Mouse (Mus musculus) liver, embryonic 15.5 days (tissue): ENCODE measurements around the gene Vps25. TPM values are rescaled to one million over a fixed set of nuclear protein-coding genes. Genes with fewer than 3 reads are reported as not detected.

Experiments
- ATAC-seq: fragments of 200-750 bp; cut with Nextera tagmentation; 2 replicates; pipeline ENCODE4 v1.8.0; 2017; ENCODE audit warnings: moderate number of reproducible peaks, mild to moderate bottlenecking, moderate library complexity; ENCODE audit not compliant: insufficient read depth
- H3K27ac ChIP-seq: fragments of 300-500 bp; sonication (generic); replicated peaks from 2 replicates; pipeline ENCODE4 v1.5.1; 2015; ENCODE audit warnings: mild to moderate bottlenecking, inconsistent platforms
- H3K27me3 ChIP-seq: fragments of 300-500 bp; sonication (generic); 2 replicates; pipeline ENCODE4 v1.6.1; 2015; ENCODE audit warnings: mild to moderate bottlenecking, inconsistent platforms
- H3K36me3 ChIP-seq: fragments of 300-500 bp; sonication (generic); replicated peaks from 2 replicates; pipeline ENCODE4 v1.6.1; 2015; ENCODE audit warnings: moderate library complexity, mild to moderate bottlenecking, inconsistent platforms
- H3K4me1 ChIP-seq: fragments of 300-500 bp; sonication (generic); replicated peaks from 2 replicates; pipeline ENCODE4 v1.6.1; 2015; ENCODE audit warnings: inconsistent platforms
- H3K4me2 ChIP-seq: fragments of 300-500 bp; sonication (generic); 2 replicates; pipeline ENCODE4 v1.6.1; 2015; ENCODE audit warnings: moderate library complexity, mild to moderate bottlenecking, inconsistent platforms
- H3K4me3 ChIP-seq: fragments of 300-500 bp; sonication (generic); replicated peaks from 2 replicates; pipeline ENCODE4 v1.5.1; 2015; ENCODE audit warnings: mild to moderate bottlenecking, inconsistent platforms
- H3K9ac ChIP-seq: fragments of 300-500 bp; sonication (generic); 2 replicates; pipeline ENCODE4 v1.6.1; 2015; ENCODE audit warnings: moderate library complexity, mild to moderate bottlenecking, inconsistent platforms
- H3K9me3 ChIP-seq: fragments of 300-500 bp; sonication (generic); replicated peaks from 2 replicates; pipeline ENCODE4 v1.6.1; 2016; ENCODE audit warnings: inconsistent platforms
- WGBS: fragments of 180-500 bp; shearing (Covaris S2); methylation state at CpG from one replicate; pipeline ENCODE4 v1.1.7; 2015; ENCODE audit warnings: mixed read lengths; ENCODE audit not compliant: insufficient replicate concordance; 5-methylcytosine and 5-hydroxymethylcytosine counted together
- polyA plus RNA-seq: library from polyadenylated mRNA; unstranded; fragments of >200 nt; fragmentation: Nextera tagmentation; extraction: Ambion mirVana; gene quantifications from 2 replicates; pipeline ENCODE4 v1.2.1, GENCODE M21; 2015

Gene Vps25
- polyA plus RNA-seq, 1 experiment from 2014 or later, result 77.2 TPM

DNA sequence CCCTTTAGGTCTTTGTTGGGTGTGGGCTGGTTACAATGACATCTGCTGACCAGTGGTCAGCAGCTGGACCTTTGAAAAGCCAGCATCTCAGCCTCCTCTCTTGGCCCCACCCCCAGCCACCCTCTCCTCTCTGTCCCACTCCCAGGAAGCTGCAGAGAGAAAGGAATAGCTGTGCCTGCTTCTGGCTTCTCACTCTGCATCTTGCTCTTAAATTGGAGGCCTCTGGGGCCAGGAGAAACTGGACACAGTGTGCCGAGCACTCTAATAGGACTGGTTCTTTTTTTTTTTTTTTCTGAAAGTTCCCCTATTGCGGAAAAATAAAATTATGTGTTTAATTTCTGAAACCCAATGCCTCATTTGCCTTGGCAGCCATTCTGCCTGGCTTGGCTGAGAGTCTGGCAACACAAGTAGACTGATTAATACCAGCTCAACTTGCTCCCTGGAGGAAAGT is 23.4 kb upstream of the Vps25 start:
- Histone ChIP-seq H3K9ac (no peak overlapping the region), H3K4me1 (peaks cover 35% of the 10 kb centered on the region), H3K36me3 (no peaks in the 10 kb centered on the region), H3K9me3 (no peaks in the 10 kb centered on the region), H3K4me2 (no peak overlapping the region), H3K27ac (no peak overlapping the region), H3K27me3 (peaks cover 71% of the 10 kb centered on the region), H3K4me3 (no peak overlapping the region)
- 36% methylated on average over 2 of the region's 2 CpGs for WGBS
- ATAC-seq, result no peak

DNA sequence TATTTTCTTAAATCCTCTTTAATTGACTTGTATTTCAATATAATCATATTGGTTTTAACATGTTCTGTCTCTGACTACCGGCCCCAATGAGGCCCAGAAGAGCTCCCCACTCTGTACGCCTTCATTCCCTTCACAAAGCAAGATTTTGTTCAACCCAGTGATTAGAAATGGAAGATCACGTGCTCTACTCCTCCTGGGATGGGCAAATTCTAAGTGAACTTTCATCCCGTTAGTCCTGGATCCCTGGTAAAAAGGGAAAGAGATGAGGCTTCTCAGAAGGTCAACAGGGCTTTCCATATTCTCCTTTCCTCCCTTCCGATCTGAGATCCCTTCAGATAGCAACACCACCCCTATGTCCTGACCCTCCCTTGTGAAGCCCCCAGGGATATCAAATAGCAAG is 23.0 kb upstream of the Vps25 start:
- peak overlapping the region; percentile 48 for H3K27ac ChIP-seq

DNA sequence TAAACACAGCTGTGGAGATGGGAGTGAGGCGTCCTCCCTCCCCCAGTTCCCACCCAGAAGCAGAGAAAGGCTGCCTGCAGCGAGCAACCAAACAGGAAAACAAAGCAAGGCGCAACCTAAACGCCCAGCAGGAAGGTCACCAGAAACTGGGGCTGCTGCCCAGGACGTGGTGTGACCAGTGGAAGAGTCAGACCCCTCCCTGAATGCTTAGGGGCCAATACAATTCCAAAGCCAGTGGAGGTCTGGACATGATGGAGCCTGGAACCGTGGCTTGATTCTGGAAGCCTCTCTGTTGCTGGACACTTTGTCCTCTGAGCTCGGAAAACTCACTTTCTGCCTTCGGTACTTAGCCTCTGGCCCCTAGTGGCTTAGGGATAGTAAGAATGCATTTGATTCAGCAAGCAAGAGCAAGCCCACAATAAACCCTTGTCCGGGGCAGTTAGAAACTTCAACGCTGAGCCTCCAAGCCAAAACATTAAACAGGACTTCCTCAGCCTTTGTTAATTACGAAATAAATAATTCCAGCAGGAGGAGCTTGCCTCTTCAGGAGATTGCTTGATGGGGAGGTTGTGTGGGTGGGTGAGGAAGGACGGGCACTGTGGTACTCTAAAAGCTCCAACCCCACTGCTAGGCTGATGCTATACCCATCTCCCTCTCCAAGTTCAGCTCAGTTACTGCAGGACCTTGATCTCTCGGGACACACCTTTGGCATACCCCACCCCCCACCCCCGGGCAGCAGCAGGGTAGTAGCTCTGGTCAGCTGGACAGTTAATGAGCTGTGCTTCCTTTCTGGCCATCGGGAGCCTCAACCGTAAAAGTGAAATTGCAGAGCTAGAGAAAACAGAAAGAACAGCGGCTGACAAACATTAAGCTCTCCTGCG is 22.3 kb upstream of the Vps25 start:
- Histone ChIP-seq H3K4me1 (peaks cover 29% of the 10 kb centered on the region), H3K4me3 (0 out of 2 replicates have a peak overlapping the region, but pooled peaks have one; percentile 12), H3K36me3 (no peaks in the 10 kb centered on the region), H3K9ac (no peak overlapping the region), H3K27ac (peak overlapping the region; percentile 48), H3K27me3 (peaks cover 71% of the 10 kb centered on the region), H3K4me2 (peak overlapping the region; percentile 42), H3K9me3 (no peaks in the 10 kb centered on the region)
- no peak for ATAC-seq
- WGBS, result 2% methylated on average over 18 of the region's 18 CpGs

More for the DNA sequence above, 23.0 kb upstream of the Vps25 start:
- Histone ChIP-seq H3K9me3 (no peaks in the 10 kb centered on the region), H3K4me1 (peaks cover 31% of the 10 kb centered on the region), H3K4me3 (no peak overlapping the region), H3K9ac (no peak overlapping the region), H3K27me3 (peaks cover 71% of the 10 kb centered on the region), H3K4me2 (peak overlapping the region; percentile 42), H3K36me3 (no peaks in the 10 kb centered on the region)
- WGBS, result 25% methylated on average over 5 of the region's 5 CpGs
- ATAC-seq, result no peak

DNA sequence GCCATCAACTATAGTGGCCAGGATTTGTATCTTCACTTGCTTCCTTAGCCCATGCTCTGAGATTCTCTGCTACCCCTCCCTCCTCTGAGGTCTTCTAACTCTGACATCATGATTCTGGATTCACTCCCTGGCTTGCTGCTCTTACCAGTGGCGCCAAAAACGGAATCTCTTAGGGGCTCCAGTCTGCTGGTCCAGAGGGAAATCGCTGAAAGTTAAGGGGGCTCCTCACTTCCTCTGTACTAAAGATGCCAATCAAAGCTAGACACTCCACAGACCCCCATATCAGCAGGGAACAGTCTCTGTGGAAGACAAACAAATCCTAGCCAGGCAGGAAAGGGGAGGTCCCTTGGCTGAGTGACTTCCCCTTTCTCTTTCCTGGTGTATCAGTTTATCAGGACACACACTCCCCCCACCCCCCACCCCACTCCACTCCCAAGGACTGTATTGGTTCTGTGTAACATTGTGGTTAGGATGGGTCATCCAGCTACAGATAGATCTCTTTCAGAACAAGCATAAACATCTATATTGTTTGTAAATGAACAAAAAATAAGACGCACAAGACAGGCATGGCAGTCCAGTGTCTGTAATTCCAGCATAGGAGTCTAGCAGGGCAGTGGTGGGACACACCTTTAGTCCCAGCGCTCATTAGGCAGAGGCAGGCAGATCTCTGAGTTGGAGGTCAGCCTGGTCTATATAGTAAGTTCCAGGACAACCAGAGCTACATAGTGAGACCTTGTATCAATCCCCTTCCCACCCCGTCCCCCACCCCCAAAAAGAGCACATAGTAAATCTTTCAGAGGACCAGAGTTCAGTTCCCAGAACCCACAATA is 21.3 kb upstream of the Vps25 start:
- peaks cover 73% of the 10 kb centered on the region for H3K27me3 ChIP-seq
- H3K27ac ChIP-seq, result peak overlapping the region; percentile 48; the same call in 1 of the 2 replicates
- ATAC-seq, result peak; percentile 70
- H3K9me3 ChIP-seq, result no peaks in the 10 kb centered on the region
- H3K4me3 ChIP-seq, result 0 out of 2 replicates have a peak overlapping the region, but pooled peaks have one; percentile 12
- peaks cover 24% of the 10 kb centered on the region for H3K4me1 ChIP-seq
- no peaks in the 10 kb centered on the region for H3K36me3 ChIP-seq
- 18% methylated on average over 6 of the region's 6 CpGs for WGBS
- no peak overlapping the region for H3K9ac ChIP-seq
- peak overlapping the region; percentile 42 for H3K4me2 ChIP-seq

DNA sequence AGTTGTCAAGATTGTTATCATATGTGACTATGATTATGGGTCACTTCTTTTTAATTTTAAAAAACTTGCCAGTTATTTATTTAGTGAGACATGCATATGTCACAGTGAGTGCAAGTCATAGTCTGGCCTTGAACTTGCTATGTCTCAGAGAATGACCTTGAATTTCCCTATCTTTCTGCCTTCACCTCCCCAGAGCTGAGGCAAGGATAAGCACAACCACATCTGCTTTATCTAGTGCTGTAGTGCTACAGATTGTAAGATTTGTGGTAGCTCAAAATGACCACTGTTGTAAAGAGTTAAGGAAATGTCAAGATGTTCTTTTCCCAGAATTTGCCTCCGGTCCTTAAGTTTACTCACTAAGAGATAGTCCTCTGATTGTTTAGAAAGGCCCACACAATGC is 20.3 kb upstream of the Vps25 start:
- Histone ChIP-seq H3K4me2 (no peak overlapping the region), H3K36me3 (no peaks in the 10 kb centered on the region), H3K4me3 (no peak overlapping the region), H3K9ac (no peak overlapping the region), H3K27me3 (peaks cover 71% of the 10 kb centered on the region), H3K27ac (no peak overlapping the region), H3K9me3 (no peaks in the 10 kb centered on the region), H3K4me1 (peaks cover 24% of the 10 kb centered on the region)
- no peak for ATAC-seq
- WGBS, result 43% methylated on average over 1 of the region's 1 CpGs

DNA sequence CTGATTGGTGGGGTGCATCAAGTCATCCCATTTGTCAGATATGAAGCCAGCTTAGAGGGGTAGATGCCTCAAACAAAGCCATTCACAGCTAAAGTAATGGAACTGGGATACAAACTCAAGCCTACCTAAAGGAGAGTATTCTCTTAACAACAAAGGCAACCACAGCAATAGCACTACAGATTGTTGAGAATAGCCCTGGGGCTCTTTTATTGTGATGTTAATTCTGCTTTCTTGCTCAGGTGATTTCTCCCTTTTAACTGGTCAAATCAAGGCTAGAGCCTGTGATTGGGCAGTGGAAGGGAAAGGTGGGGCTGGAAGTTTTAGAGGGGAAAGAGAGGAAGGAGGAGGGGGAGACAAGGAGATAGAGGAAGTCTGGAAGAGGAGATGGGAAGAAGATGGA is 19.4 kb upstream of the Vps25 start:
- H3K27me3 ChIP-seq, result peaks cover 67% of the 10 kb centered on the region
- H3K27ac ChIP-seq, result no peak overlapping the region
- H3K36me3 ChIP-seq, result no peaks in the 10 kb centered on the region
- no peak overlapping the region for H3K9ac ChIP-seq
- no peak overlapping the region for H3K4me3 ChIP-seq
- H3K4me2 ChIP-seq, result no peak overlapping the region
- H3K9me3 ChIP-seq, result no peaks in the 10 kb centered on the region
- peaks cover 24% of the 10 kb centered on the region for H3K4me1 ChIP-seq
- no peak for ATAC-seq

DNA sequence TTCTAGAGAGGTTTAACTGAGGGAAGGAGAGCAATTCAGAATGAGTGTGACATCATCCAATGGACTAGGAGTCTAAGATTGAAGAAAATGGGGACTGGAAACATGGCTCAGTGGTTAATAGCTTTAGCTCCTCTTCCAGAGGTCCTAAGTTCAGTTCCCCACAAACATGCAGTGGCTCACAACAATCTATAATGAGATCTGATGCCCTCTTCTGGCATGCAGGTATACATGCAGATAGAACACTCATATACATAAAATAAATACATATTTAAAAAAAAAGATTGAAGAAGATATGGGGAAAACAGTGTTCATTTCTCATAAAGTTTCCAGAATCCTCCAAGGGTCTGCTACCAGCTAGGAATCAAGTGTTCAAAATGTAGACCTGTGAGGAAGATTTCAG is 18.1 kb upstream of the Vps25 start:
- peaks cover 54% of the 10 kb centered on the region for H3K27me3 ChIP-seq
- H3K4me2 ChIP-seq, result no peak overlapping the region
- H3K4me1 ChIP-seq, result peaks cover 16% of the 10 kb centered on the region
- no peak for ATAC-seq
- no peak overlapping the region for H3K27ac ChIP-seq
- no peaks in the 10 kb centered on the region for H3K36me3 ChIP-seq
- H3K9me3 ChIP-seq, result no peaks in the 10 kb centered on the region
- H3K9ac ChIP-seq, result no peak overlapping the region
- H3K4me3 ChIP-seq, result no peak overlapping the region

DNA sequence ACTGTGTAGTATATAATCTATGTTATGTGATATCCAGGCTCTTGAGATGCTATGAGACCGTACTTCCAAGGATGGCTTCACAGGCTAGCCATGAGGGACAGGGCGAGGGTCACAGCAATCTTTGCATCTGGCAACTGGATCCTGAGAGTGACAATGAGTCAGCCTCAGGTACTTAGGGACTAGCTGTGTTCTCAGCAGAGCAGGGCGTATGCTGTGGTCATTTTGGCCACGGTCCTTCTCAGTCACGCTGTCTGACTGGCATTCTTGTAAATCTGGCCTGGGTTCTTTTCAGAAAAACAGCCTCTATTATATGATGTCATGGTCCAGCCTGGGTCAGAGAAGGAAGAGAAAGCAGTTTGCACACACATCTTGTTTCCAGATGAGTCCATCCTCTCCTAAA is 16.7 kb upstream of the Vps25 start:
- WGBS, result 86% methylated on average over 5 of the region's 5 CpGs
- no peak overlapping the region for H3K27ac ChIP-seq
- no peak overlapping the region for H3K4me3 ChIP-seq
- H3K4me1 ChIP-seq, result peaks cover 4% of the 10 kb centered on the region
- H3K27me3 ChIP-seq, result peaks cover 43% of the 10 kb centered on the region
- no peaks in the 10 kb centered on the region for H3K36me3 ChIP-seq
- H3K9ac ChIP-seq, result no peak overlapping the region
- ATAC-seq, result no peak
- H3K4me2 ChIP-seq, result no peak overlapping the region
- H3K9me3 ChIP-seq, result no peaks in the 10 kb centered on the region

DNA sequence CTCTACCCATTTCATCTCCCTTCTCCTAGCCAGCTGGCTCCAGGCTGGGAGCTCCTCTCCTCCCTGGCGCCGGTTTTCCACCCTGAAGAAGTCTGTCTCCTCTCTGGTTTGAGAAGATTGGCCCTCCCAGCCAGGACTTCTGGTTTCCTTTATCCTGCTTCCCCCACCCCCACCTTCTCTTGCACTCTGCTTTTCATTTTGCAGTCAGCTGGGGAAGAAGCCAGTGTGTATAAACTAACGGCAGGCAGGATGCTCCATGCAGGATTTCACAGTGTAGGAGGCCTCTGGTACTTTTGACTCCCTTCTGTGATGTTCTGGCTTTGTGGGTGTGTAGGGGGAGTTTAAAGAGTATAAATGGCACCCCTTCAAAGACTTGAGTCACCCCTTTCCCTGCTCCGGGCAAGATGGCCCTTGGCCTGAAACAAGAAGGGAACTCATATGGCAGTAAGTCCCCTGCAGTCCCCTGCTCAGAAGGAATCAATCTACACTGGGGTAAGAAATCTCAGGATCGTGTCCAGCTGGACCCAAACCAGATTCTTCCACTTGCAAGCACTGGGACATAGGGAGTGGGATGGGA is 15.3 kb upstream of the Vps25 start:
- WGBS, result 52% methylated on average over 5 of the region's 5 CpGs
- ATAC-seq, result no peak
- no peak overlapping the region for H3K27ac ChIP-seq
- H3K36me3 ChIP-seq, result no peaks in the 10 kb centered on the region
- peaks cover 45% of the 10 kb centered on the region for H3K27me3 ChIP-seq
- H3K4me2 ChIP-seq, result no peak overlapping the region
- no peaks in the 10 kb centered on the region for H3K9me3 ChIP-seq
- no peak overlapping the region for H3K4me3 ChIP-seq
- no peak overlapping the region for H3K9ac ChIP-seq
- no peaks in the 10 kb centered on the region for H3K4me1 ChIP-seq

DNA sequence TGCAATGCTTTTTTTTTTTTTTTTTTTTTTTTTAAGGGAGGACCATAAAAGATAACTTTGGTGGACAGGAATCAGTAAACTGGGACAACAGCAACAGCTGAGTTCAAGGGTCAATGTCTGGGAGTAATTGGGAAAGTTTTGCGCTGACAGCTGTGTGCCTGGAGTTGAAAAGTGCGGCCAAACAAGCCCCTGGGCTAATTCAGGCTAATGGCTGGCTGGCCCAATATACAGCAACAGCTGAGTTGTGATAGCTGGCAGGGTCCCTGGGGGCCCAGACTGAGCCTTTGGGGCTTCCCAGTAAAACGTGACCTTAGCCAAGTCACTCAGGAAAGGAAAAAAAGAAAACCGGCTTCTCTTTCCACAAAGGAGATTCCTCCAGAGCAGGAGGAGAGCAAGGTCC is 8.4 kb upstream of the Vps25 start:
- Histone ChIP-seq H3K4me2 (no peak overlapping the region), H3K27me3 (peaks cover 75% of the 10 kb centered on the region), H3K9ac (no peak overlapping the region), H3K4me3 (no peak overlapping the region), H3K36me3 (no peaks in the 10 kb centered on the region), H3K9me3 (no peaks in the 10 kb centered on the region), H3K4me1 (peaks cover 32% of the 10 kb centered on the region), H3K27ac (no peak overlapping the region)
- no peak for ATAC-seq
- 43% methylated on average over 4 of the region's 4 CpGs for WGBS
